Mouse (Mus musculus) hindbrain, embryonic 11.5 days (tissue): ENCODE results near the gene Olfr459. TPM values are rescaled to one million over a fixed set of nuclear protein-coding genes. Genes with fewer than 3 reads are reported as not detected.

ENCODE experiments used
- polyA plus RNA-seq: library from polyadenylated mRNA; unstranded; fragments of >200 nt; fragmentation: Nextera tagmentation; extraction: Ambion mirVana; gene quantifications from 2 replicates; pipeline ENCODE4 v1.2.1, GENCODE M21; 2014

Olfr459 gene
- polyA plus RNA-seq, 1 experiment from 2014 or later: not detected

Other genes with a start within 250 kb of the Olfr459 start
- gene Ephb6, start 169.7 kb downstream of the Olfr459 start, polyA plus RNA-seq: 8.8 and 8.9 TPM in 2 replicates
- gene Trpv6, start 138.8 kb downstream of the Olfr459 start, polyA plus RNA-seq: 0.34 and 0.43 TPM in 2 replicates
- gene Trpv5, start 94.4 kb downstream of the Olfr459 start, polyA plus RNA-seq: not detected in 2 replicates
- not detected in 2 replicates for gene Llcfc1, start 90.7 kb downstream of the Olfr459 start, polyA plus RNA-seq
- 9.2 and 10.0 TPM in 2 replicates for gene Kel, start 70.8 kb downstream of the Olfr459 start, polyA plus RNA-seq
- not detected in 2 replicates for gene Pip, start 72.4 kb upstream of the Olfr459 start, polyA plus RNA-seq
- gene Sval2, start 77.8 kb upstream of the Olfr459 start, polyA plus RNA-seq: not detected in 2 replicates
- not detected in 2 replicates for gene Sval1, start 176.5 kb upstream of the Olfr459 start, polyA plus RNA-seq
- not detected in 2 replicates for gene Sval3, start 193.0 kb upstream of the Olfr459 start, polyA plus RNA-seq